Mouse (Mus musculus) embryo, embryonic 10.5 days (tissue): ENCODE measurements around the gene Srsf11.

Experiments
- DNase-seq: peaks from one replicate; pipeline ENCODE4 v3.0.0-alpha.2; 2015; ENCODE audit warnings: low spot score

Gene Srsf11

DNA sequence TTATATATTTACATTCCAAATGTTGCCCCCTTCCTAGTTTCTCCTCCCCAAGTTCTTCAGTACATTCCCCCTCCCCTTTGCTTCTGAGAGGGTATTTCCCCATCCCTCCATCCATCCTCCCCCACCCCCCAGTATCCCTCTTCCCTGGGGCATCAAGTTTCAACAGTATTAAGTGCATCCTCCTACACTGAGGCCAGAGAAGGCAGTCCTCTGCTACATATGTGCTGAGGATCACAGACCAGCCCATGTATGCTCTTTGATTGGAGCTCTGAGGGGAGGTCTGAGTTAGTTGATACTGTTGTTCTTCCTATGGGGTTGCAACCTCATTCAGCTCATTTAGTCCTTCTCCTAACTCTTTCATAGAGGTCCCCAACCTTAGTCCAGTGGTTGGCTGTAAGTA, 56.8 kb downstream of the Srsf11 start:
- no peak for DNase-seq

DNA sequence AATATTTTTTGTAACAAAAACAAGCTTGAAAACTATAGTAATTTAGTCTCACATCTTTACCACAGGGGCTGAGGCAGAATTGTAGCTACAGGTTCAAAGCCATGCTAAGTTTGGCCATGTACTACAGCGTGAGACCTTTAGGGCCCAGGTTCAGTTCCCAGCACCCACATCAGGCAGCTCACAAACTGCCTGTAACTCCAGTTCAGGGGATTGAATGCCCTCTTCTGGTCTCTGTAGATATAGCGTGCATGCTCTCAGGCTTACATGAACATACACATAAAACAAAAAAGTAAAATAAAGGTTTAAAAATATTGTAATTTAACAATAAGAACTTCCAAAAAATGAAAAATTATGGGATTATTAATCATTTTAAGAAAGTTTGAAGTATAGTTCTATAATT, 63.2 kb downstream of the Srsf11 start:
- no peak for DNase-seq

DNA sequence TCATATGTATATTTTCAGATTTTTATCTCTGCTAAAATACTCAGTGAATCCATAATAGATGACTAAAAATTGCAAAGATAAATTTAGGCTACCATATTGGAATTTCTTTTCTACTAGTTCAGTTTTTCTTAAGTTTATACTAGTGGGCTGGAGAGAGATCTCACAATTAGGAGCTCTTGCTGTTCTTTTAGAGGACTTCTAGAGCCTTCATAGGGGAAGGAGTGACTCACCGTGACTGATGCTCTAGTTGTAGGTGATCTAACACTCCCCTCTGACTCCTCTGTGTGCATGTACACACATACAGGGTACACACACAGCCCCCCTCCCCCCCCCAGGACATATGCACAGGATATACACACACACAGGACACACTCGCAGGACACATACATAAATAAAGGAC, 65.3 kb downstream of the Srsf11 start:
- DNase-seq, result no peak
